Mouse (Mus musculus) lung, postnatal 0 days (tissue): ENCODE measurements at regions not wholly inside any gene's neighbourhood (a gene's known extent, or its start where the extent isn't known, plus 50 kb on each side); places are given as distances from the start of the nearest gene placed in this dataset.

Experiments used
- ATAC-seq: fragments of 200-750 bp; cut with Nextera tagmentation; 2 replicates; pipeline ENCODE4 v1.8.0; 2017; ENCODE audit warnings: moderate library complexity
- DNase-seq: peaks from one replicate; pipeline ENCODE4 v3.0.0-alpha.2; 2016; ENCODE audit warnings: low spot score
- H3K27ac ChIP-seq: fragments of 300-500 bp; sonication (generic); 2 replicates; pipeline ENCODE4 v1.5.1; 2014; ENCODE audit warnings: antibody characterized with exemption, mild to moderate bottlenecking, low read length, mixed read lengths
- H3K27me3 ChIP-seq: fragments of 300-500 bp; sonication (generic); replicated peaks from 2 replicates; pipeline ENCODE4 v1.6.1; 2014; ENCODE audit warnings: low read length, mixed read lengths; ENCODE audit not compliant: insufficient read depth
- H3K36me3 ChIP-seq: fragments of 300-500 bp; sonication (generic); 2 replicates; pipeline ENCODE4 v1.6.1; 2014; ENCODE audit warnings: low read length, mixed read lengths; ENCODE audit not compliant: insufficient read depth
- H3K4me1 ChIP-seq: fragments of 300-500 bp; sonication (generic); 2 replicates; pipeline ENCODE4 v1.6.1; 2014; ENCODE audit warnings: antibody characterized with exemption, low read depth, low read length, mixed read lengths; ENCODE audit not compliant: insufficient read depth
- H3K4me2 ChIP-seq: fragments of 300-500 bp; sonication (generic); replicated peaks from 2 replicates; pipeline ENCODE4 v1.6.1; 2014; ENCODE audit warnings: low read depth, mild to moderate bottlenecking, low read length, moderate library complexity, mixed read lengths
- H3K4me3 ChIP-seq: fragments of 300-500 bp; sonication (generic); 2 replicates; pipeline ENCODE4 v1.5.1; 2014; ENCODE audit warnings: low read depth, low read length
- H3K9ac ChIP-seq: fragments of 300-500 bp; sonication (generic); replicated peaks from 2 replicates; pipeline ENCODE4 v1.6.1; 2014; ENCODE audit warnings: low read depth, mild to moderate bottlenecking
- H3K9me3 ChIP-seq: fragments of 300-500 bp; sonication (generic); 2 replicates; pipeline ENCODE4 v1.6.1; 2016; ENCODE audit warnings: low read length, mixed read lengths
- CTCF ChIP-seq: IDR thresholded peaks from 2 replicates; pipeline ENCODE4 v1.5.1; 2016; ENCODE audit warnings: antibody characterized with exemption, mild to moderate bottlenecking
- EP300 ChIP-seq: IDR thresholded peaks from 2 replicates; pipeline ENCODE4 v1.6.1; 2016; ENCODE audit warnings: antibody characterized with exemption, mild to moderate bottlenecking, control low read depth
- WGBS: fragments of 180-500 bp; shearing (Covaris S2); extraction: QIAGEN DNeasy Blood & Tissue Kit; methylation state at CpG from one replicate; pipeline ENCODE4 v1.1.7; 2014; 5-methylcytosine and 5-hydroxymethylcytosine counted together

DNA sequence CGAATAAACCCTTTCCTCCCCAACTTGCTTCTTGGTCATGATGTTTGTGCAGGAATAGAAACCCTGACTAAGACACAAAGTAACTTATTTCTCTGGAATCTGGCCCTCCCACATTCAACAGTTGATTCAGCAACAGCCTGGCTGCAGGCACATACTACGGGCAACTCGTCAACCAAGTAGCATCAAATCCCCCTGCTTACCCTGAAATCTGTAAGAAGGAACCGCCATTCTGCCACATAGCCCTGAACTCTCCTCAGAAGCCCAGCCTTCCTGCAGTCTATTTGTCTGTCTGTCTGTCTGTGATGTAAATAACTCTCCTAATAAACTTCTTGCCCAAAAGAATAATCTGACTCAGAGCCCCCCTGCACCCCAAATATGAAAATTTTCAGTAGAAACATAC, 73.9 kb downstream of the Il12a start:
- TF ChIP-seq CTCF (no peak), EP300 (no peak)
- DNase-seq (no peak), ATAC-seq (no peak)
- H3K4me3 ChIP-seq, result no peak overlapping the region
- WGBS, result 75% methylated on average over 4 of the region's 4 CpGs
- H3K9me3 ChIP-seq, result no peaks in the 10 kb centered on the region
- H3K27me3 ChIP-seq, result no peaks in the 10 kb centered on the region
- H3K36me3 ChIP-seq, result no peaks in the 10 kb centered on the region
- H3K9ac ChIP-seq, result no peak overlapping the region
- H3K27ac ChIP-seq, result no peak overlapping the region
- peaks cover 5% of the 10 kb centered on the region; the same call in 1 of the 2 replicates for H3K4me1 ChIP-seq
- no peak overlapping the region for H3K4me2 ChIP-seq

DNA sequence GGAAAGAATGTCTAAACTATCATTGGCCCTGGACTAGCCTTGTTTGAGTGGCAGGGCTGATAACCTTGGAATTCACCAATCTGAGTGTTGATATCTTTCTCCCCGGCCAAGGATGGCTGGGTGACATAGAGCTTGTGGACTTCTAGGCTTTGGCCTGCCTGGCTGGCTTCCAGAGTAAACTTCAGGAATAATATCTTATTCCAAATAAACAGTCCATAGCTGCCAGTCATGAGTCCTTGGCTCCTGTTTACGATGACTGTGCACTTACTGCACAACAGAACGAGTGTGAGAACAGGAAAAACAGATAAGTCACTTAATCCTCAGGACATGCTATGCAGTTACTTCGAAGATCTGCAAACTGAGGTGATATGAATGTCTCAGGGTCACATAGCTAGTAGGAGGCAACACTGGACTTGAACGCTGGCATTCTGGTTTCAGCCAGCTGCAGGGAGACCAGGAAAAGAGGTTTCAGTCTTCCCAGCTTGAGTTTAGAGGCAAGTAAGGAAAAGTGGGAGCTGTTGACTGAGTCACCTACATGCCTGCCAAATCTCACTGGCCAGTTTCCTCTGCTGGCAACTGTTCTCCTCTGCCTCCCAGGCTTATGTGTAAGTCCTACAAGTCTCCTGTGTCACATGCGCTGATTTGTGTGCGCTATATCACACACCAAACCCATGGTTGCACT, 74.6 kb downstream of the Il12a start:
- TF ChIP-seq EP300 (no peak), CTCF (no peak)
- no peaks in the 10 kb centered on the region for H3K27me3 ChIP-seq
- ATAC-seq, result peak; percentile 61
- no peaks in the 10 kb centered on the region for H3K9me3 ChIP-seq
- H3K27ac ChIP-seq, result no peak overlapping the region
- peak; percentile 39 for DNase-seq
- H3K36me3 ChIP-seq, result no peaks in the 10 kb centered on the region
- WGBS, result 28% methylated on average over 7 of the region's 7 CpGs
- H3K9ac ChIP-seq, result no peak overlapping the region
- H3K4me1 ChIP-seq, result peaks cover 5% of the 10 kb centered on the region; the same call in 1 of the 2 replicates
- no peak overlapping the region for H3K4me3 ChIP-seq
- no peak overlapping the region for H3K4me2 ChIP-seq

GRCm38 (mm10) chr3:68771579-68771978, 81.1 kb downstream of the Il12a start:
- TF ChIP-seq EP300, result no peak
- TF ChIP-seq CTCF, result no peak
- Histone ChIP-seq H3K4me1 (no peaks in the 10 kb centered on the region), H3K27ac (no peak overlapping the region), H3K4me3 (no peak overlapping the region), H3K4me2 (no peak overlapping the region), H3K27me3 (no peaks in the 10 kb centered on the region; the same call in 1 of the 2 replicates), H3K9ac (no peak overlapping the region), H3K36me3 (no peaks in the 10 kb centered on the region), H3K9me3 (no peaks in the 10 kb centered on the region)
- WGBS, result 81% methylated on average over 3 of the region's 3 CpGs
- ATAC-seq (no peak), DNase-seq (no peak)

DNA sequence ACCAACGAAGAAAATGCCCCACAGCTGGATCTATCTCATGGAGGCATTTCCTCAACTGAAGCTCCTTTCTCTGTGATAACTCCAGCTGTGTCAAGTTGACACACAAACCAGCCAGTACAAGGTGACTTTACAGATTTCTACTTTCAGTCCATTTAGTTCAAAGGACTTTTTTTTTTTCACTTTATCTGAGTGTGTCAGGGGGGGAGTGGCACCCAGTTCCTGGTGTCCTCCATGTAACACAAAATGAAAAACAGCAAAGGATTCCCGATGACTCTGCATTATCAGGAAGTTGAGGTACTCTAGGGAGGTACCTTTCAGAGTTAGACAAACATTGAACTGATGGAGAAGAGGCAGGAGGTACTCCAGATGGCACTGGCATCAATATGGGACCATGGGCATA, 87.4 kb downstream of the Il12a start:
- no peak overlapping the region for H3K4me3 ChIP-seq
- no peak for ATAC-seq
- no peaks in the 10 kb centered on the region for H3K4me1 ChIP-seq
- H3K27me3 ChIP-seq, result no peaks in the 10 kb centered on the region; the same call in 1 of the 2 replicates
- no peak for TF ChIP-seq EP300
- TF ChIP-seq CTCF, result no peak
- no peak overlapping the region for H3K27ac ChIP-seq
- H3K9me3 ChIP-seq, result no peaks in the 10 kb centered on the region
- no peak overlapping the region for H3K4me2 ChIP-seq
- H3K36me3 ChIP-seq, result no peaks in the 10 kb centered on the region
- WGBS, result 50% methylated on average over 2 of the region's 2 CpGs
- no peak for DNase-seq
- no peak overlapping the region for H3K9ac ChIP-seq

DNA sequence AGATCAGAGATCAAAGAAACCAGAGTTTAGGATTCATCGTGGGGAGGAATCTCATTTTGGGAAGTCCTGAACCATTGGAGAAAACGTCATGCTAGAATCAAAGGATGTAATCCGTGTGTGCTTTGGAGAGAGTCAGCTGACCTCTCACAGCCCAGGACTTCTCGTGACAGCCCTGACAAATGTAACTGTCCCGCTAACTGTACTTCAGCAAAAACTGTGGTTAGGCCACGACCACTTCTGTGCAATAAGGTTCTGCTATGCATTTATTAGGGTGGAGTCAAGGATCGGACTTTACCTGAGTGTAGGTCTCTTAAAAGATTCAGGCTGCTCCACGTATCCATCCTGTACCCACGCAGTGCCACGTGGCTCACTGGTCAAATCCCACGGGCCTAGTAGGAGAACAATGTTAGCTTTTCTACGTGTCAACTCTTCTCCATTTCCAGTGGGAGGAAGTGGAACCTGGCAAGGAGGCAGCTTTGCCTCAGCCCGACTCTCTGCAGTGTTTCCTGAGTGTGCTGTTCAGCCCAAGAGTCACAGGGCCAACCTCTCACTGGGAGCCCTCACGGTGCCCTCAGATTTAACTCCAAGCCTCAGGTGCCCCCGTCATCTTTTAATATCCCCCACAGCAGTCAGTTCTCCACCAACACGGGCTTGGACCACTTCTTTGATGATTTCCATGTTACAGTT, 88.1 kb downstream of the Il12a start:
- DNase-seq, result no peak
- no peak for ATAC-seq
- Histone ChIP-seq H3K9ac (no peak overlapping the region), H3K4me1 (no peaks in the 10 kb centered on the region), H3K9me3 (no peaks in the 10 kb centered on the region), H3K36me3 (no peaks in the 10 kb centered on the region), H3K4me2 (no peak overlapping the region), H3K27me3 (no peaks in the 10 kb centered on the region; the same call in 1 of the 2 replicates), H3K27ac (no peak overlapping the region), H3K4me3 (no peak overlapping the region)
- 71% methylated on average over 16 of the region's 16 CpGs for WGBS
- no peak for TF ChIP-seq EP300
- no peak for TF ChIP-seq CTCF

GRCm38 (mm10) chr3:68780843-68781242, 88.5 kb upstream of the 1110032F04Rik start:
- H3K9me3 ChIP-seq, result no peaks in the 10 kb centered on the region
- 45% methylated on average over 7 of the region's 7 CpGs for WGBS
- H3K36me3 ChIP-seq, result no peaks in the 10 kb centered on the region
- H3K27me3 ChIP-seq, result no peaks in the 10 kb centered on the region
- no peak for TF ChIP-seq EP300
- DNase-seq (no peak), ATAC-seq (no peak)
- H3K4me3 ChIP-seq, result no peak overlapping the region
- no peaks in the 10 kb centered on the region for H3K4me1 ChIP-seq
- no peak overlapping the region for H3K9ac ChIP-seq
- H3K4me2 ChIP-seq, result no peak overlapping the region
- no peak overlapping the region for H3K27ac ChIP-seq
